Mouse (Mus musculus) hindbrain, embryonic 15.5 days (tissue): Measurements from ENCODE around the gene Slc35g1. TPM values are rescaled to one million over a fixed set of nuclear protein-coding genes. Genes with fewer than 3 reads are reported as not detected.

ENCODE experiments used
- ATAC-seq: fragments of 200-750 bp; cut with Nextera tagmentation; 2 replicates; pipeline ENCODE4 v1.8.0; 2017; ENCODE audit warnings: low read depth, moderate number of reproducible peaks, moderate TSS enrichment; ENCODE audit not compliant: low FRiP score
- H3K27ac ChIP-seq: fragments of 300-500 bp; sonication (generic); replicated peaks from 2 replicates; pipeline ENCODE4 v1.5.1; 2015; ENCODE audit warnings: mild to moderate bottlenecking, inconsistent platforms
- H3K27me3 ChIP-seq: fragments of 300-500 bp; sonication (generic); 2 replicates; pipeline ENCODE4 v1.6.1; 2015; ENCODE audit warnings: control low read depth, inconsistent platforms
- H3K36me3 ChIP-seq: fragments of 300-500 bp; sonication (generic); 2 replicates; pipeline ENCODE4 v1.6.1; 2015; ENCODE audit warnings: control low read depth, inconsistent platforms
- H3K4me1 ChIP-seq: fragments of 300-500 bp; sonication (generic); replicated peaks from 2 replicates; pipeline ENCODE4 v1.6.1; 2015; ENCODE audit warnings: control low read depth, inconsistent platforms
- H3K4me2 ChIP-seq: fragments of 300-500 bp; sonication (generic); 2 replicates; pipeline ENCODE4 v1.6.1; 2015; ENCODE audit warnings: moderate library complexity, mild to moderate bottlenecking, inconsistent platforms
- H3K4me3 ChIP-seq: fragments of 300-500 bp; sonication (generic); 2 replicates; pipeline ENCODE4 v1.5.1; 2015; ENCODE audit warnings: mild to moderate bottlenecking, inconsistent platforms
- H3K9ac ChIP-seq: fragments of 300-500 bp; sonication (generic); 2 replicates; pipeline ENCODE4 v1.6.1; 2015; ENCODE audit warnings: inconsistent platforms
- H3K9me3 ChIP-seq: fragments of 300-500 bp; sonication (generic); 2 replicates; pipeline ENCODE4 v1.6.1; 2016; ENCODE audit warnings: control low read depth, inconsistent platforms
- WGBS: fragments of 180-500 bp; shearing (Covaris S2); methylation state at CpG from one replicate; pipeline ENCODE4 v1.1.7; 2015; 5-methylcytosine and 5-hydroxymethylcytosine counted together
- polyA plus RNA-seq: library from polyadenylated mRNA; unstranded; fragments of >200 nt; fragmentation: Nextera tagmentation; extraction: Ambion mirVana; gene quantifications from 2 replicates; pipeline ENCODE4 v1.2.1, GENCODE M21; 2015

Gene Slc35g1
- polyA plus RNA-seq, result 1.1 TPM in 2 replicates

DNA sequence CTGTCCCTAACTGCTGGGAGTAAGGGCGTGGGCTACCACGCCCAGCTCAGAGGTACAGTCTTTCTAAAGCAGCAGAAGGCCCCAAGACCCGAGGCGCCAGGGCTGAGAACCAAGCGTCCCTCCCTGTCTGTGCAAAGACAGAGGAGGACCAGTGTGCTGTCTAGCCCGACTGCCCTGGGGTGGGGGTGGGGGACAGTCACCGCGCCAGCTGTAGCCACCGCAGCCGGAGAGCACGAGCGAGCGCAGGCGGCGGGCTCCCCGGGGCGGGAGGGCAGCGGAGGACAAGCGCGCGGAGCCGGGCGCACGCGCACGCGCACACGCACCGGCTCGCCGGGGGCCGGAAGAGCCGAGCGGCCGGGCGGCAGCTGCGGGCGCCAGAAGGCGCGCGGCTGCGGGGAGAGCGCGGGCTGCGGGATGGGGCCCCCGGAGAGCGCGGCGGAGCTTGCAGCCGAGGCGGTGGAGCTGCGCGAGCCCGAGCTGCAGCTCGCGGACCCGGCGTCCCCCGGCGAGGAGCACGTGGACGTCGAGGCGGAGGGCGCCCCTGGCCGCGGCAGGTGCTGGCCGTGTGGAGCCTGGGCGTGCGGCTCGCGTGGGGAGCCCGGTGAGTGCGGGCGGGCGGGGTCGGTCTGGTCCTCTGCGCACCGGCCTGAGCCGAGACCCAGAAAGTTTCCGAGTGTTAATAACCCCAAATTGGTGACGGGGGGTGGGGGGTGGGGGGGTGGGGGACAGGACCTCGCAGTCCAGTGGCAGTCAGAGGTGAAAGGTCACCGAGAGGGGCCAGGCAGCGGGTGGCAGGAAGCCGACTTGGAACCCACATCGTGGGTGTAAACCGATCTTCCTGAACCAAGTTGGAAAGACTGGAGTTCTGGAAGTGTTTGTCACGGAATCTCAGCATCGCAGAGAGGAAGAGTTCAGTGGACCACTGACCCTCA, at the start of gene Slc35g1:
TSS of gene Slc35g1 (plus strand) at position 280 of the 932 bp plus-strand sequence.
- Histone ChIP-seq H3K9ac (peak within 1 kb of the TSS; percentile 62), H3K27me3 (no peaks in the 10 kb centered on the region), H3K4me2 (peak within 1 kb of the TSS; percentile 70), H3K9me3 (no peaks in the 10 kb centered on the region), H3K4me3 (peak within 1 kb of the TSS; percentile 64), H3K27ac (0 out of 2 replicates have a peak within 1 kb of the TSS, but pooled peaks have one; percentile 12), H3K36me3 (no peaks in the 10 kb centered on the region), H3K4me1 (peaks cover 6% of the 10 kb centered on the region)
- ATAC-seq, result peak; percentile 93
- under 1% methylated on average over 85 of the region's 90 CpGs for WGBS

DNA sequence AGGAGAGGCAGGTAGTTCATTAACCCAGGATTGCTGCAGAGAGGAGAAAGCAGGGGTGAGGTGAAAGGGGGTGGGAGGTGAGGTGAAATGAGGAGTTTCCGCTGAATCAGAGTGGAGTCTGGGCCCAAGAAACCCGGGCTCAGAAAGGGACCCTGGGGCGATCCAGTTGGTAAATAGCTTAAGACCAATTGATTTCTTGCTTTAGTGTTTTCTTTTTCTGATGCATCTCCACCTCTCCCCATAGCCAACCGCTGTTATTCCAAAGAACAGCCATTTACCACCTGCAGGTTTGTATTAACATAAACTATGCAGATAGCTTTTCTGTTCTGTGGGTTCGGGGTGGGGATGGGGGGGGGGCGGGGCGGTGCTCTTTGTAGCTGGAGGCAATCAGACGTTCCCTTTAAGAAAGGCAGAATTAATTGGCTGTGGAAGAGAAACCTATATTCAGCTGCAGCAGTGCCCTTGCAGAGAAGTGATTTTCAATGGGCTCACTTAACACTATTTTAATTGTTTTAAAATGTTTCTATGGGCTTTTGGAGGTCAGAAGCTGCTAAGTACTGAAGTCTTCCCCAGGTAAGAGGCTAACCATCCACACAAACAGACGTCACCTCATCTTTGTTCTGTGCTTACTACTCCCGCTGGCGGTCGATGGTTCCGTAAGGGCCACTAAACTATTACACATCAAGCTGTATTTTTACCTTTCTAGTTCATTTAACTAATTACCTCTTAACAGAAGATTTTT, 47.3 kb upstream of the Slc35g1 start:
- peak overlapping the region; percentile 14 for H3K4me3 ChIP-seq
- no peaks in the 10 kb centered on the region for H3K36me3 ChIP-seq
- H3K4me2 ChIP-seq, result peak overlapping the region; percentile 24; the same call in 1 of the 2 replicates
- no peak overlapping the region for H3K9ac ChIP-seq
- peak; percentile 75 for ATAC-seq
- H3K4me1 ChIP-seq, result peaks cover 10% of the 10 kb centered on the region
- no peaks in the 10 kb centered on the region for H3K9me3 ChIP-seq
- H3K27ac ChIP-seq, result peak overlapping the region; percentile 46
- no peaks in the 10 kb centered on the region for H3K27me3 ChIP-seq
- WGBS, result 25% methylated on average over 13 of the region's 13 CpGs

DNA sequence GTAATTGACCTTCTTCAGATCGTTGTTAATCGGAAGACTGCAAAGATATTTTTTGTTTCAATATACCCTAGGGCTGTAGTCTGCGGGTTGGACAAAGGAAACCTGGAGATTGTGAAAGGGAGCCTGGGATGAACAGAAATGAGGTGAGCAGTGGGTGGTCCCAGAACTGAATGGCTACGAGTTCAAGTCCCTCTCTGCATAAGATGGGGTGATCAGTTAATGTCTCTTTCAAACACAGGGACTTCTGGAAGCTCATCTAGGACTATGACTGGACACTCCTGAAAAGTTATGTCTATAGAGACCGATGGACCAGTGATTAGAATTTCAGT, 46.8 kb upstream of the Slc35g1 start:
- Histone ChIP-seq H3K27ac (0 out of 2 replicates have a peak overlapping the region, but pooled peaks have one; percentile 46), H3K9ac (no peak overlapping the region), H3K36me3 (no peaks in the 10 kb centered on the region), H3K4me1 (peaks cover 10% of the 10 kb centered on the region), H3K4me3 (peak overlapping the region; percentile 14), H3K27me3 (no peaks in the 10 kb centered on the region), H3K4me2 (peak overlapping the region; percentile 24; the same call in 1 of the 2 replicates), H3K9me3 (no peaks in the 10 kb centered on the region)
- 49% methylated on average over 5 of the region's 5 CpGs for WGBS
- ATAC-seq, result no peak

DNA sequence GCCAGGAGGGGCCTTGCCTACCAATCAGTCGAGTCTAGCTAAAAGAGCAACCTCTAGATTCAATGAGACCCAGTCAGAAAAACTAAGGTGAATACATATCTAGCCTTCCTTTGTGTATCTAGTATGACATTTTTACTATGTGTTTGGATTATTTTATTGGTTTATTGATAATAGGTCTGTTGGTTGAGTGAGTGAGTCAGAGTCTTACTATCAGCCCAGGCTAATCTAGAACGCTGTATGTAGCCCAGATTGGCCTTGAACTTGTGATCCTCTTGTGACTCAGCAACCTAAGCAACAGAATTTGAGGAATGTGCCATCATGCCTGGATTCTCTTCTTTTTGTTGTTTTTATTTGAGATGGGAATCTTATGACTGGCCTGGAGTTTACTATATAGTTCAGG, 44.6 kb upstream of the Slc35g1 start:
- Histone ChIP-seq H3K9me3 (no peaks in the 10 kb centered on the region), H3K27me3 (no peaks in the 10 kb centered on the region), H3K9ac (no peak overlapping the region), H3K4me3 (no peak overlapping the region), H3K4me2 (no peak overlapping the region), H3K4me1 (peaks cover 10% of the 10 kb centered on the region), H3K36me3 (no peaks in the 10 kb centered on the region), H3K27ac (no peak overlapping the region)
- WGBS, result 91% methylated on average over 2 of the region's 2 CpGs
- no peak for ATAC-seq

DNA sequence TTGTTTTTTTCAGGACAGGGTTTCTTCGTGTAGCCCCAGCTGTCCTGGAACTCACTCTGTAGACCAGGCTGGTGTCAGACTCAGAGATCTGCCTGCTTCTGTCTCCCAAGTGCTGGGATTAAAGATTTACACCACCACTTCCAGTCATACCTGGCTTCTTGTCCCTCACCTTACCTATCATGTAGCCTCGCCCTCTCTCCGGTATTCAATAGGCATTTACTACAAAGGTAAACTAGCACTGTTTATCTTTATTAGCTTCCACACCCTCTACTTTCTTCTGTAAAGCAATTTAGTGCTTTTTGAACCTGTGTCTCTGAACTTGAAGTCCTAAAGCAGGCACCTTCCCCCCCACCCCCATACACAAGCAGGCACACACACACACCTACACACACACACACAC, 44.1 kb upstream of the Slc35g1 start:
- Histone ChIP-seq H3K9me3 (no peaks in the 10 kb centered on the region), H3K4me2 (no peak overlapping the region), H3K36me3 (no peaks in the 10 kb centered on the region), H3K27me3 (no peaks in the 10 kb centered on the region), H3K27ac (no peak overlapping the region), H3K9ac (no peak overlapping the region), H3K4me3 (no peak overlapping the region), H3K4me1 (peaks cover 10% of the 10 kb centered on the region)
- WGBS, result 98% methylated on average over 3 of the region's 3 CpGs
- ATAC-seq, result no peak

DNA sequence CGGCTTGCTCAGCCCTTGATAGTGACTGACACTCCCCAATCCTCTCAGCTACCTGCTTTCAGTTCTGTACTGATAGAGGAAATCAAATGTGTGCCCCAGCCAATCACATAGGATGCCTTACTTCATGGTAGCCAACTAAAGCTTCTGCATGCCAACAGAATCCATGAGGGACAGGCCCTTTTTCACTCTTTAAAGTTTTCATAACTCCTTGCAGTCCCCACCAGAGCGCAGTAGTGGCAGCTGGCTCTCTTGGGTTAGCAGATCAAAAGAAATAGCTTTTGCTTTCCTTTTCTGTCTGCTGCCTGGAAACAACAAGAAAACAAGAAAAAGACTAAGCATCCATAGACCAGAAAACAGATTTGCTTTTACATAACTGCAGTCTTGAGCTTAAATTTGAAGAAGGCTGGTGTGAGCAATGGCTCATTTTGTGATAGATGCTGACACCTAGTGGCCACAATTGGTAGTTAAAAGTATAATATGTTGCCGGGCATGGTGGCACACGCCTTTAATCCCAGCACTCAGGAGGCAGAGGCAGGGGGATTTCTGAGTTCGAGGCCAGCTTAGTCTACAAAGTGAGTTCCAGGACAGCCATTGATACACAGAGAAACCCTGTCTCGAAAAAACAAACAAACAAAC, 43.2 kb upstream of the Slc35g1 start:
- Histone ChIP-seq H3K9me3 (no peaks in the 10 kb centered on the region), H3K27me3 (no peaks in the 10 kb centered on the region), H3K4me1 (peaks cover 10% of the 10 kb centered on the region), H3K4me2 (no peak overlapping the region), H3K27ac (0 out of 2 replicates have a peak overlapping the region, but pooled peaks have one; percentile 1), H3K4me3 (no peak overlapping the region), H3K36me3 (no peaks in the 10 kb centered on the region), H3K9ac (no peak overlapping the region)
- peak; percentile 71; the same call in 1 of the 2 replicates for ATAC-seq
- WGBS, result 41% methylated on average over 6 of the region's 6 CpGs

DNA sequence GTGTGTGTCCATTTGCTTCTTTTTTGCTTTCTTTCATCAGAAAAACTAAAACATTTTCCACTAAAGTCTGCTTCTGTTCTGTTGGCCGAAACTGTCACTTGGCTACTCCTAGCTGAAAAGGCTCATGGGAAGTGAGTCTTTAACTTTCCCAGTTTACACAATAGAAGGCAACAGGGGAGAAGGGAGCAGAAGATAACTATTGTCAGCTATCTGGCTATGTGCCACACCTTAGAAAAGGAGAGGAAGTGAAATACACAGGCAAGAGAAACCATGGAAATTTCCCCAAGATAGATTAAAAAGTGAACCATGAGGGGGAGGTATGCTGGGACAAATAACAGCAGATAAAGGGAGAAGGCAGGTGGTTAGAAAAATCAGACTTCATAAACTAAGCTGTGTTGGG, 41.5 kb upstream of the Slc35g1 start:
- 90% methylated on average over 1 of the region's 1 CpGs for WGBS
- H3K36me3 ChIP-seq, result no peaks in the 10 kb centered on the region
- H3K4me2 ChIP-seq, result no peak overlapping the region
- H3K9me3 ChIP-seq, result no peaks in the 10 kb centered on the region
- no peak overlapping the region for H3K9ac ChIP-seq
- no peak for ATAC-seq
- no peak overlapping the region for H3K4me3 ChIP-seq
- no peaks in the 10 kb centered on the region for H3K27me3 ChIP-seq
- no peak overlapping the region for H3K27ac ChIP-seq
- H3K4me1 ChIP-seq, result 0 out of 2 replicates have a peak, but pooled peaks cover 2% of the 10 kb centered on the region

DNA sequence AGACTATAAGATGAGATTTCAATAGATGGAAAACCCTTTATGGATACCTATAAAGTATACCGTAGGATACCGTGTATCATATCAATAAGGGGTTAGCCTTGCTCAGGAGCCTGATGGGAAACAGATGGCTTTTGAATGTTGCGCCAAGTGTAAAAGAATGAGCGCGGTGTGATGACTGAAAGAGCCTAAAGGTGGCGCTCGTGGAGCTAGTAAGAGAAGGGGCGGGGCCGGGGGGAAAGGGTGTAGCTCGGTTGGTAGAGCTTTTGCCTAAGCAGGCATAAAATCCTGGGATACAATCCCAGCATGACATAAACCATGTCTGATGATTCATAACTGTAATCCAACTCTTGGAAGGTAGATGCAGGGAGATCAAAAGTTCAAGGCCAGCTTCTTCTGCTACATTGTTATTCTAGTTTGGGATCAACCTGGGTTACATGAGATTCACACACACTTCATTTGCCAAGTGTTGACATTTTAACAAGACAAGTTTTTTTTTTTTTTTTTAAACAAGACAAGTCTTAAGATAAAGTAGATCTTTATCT, 40.9 kb upstream of the Slc35g1 start:
- Histone ChIP-seq H3K9me3 (no peaks in the 10 kb centered on the region), H3K9ac (no peak overlapping the region), H3K27me3 (no peaks in the 10 kb centered on the region), H3K4me2 (no peak overlapping the region), H3K36me3 (no peaks in the 10 kb centered on the region), H3K4me3 (no peak overlapping the region), H3K27ac (no peak overlapping the region), H3K4me1 (0 out of 2 replicates have a peak, but pooled peaks cover 2% of the 10 kb centered on the region)
- WGBS, result 62% methylated on average over 10 of the region's 10 CpGs
- no peak for ATAC-seq

DNA sequence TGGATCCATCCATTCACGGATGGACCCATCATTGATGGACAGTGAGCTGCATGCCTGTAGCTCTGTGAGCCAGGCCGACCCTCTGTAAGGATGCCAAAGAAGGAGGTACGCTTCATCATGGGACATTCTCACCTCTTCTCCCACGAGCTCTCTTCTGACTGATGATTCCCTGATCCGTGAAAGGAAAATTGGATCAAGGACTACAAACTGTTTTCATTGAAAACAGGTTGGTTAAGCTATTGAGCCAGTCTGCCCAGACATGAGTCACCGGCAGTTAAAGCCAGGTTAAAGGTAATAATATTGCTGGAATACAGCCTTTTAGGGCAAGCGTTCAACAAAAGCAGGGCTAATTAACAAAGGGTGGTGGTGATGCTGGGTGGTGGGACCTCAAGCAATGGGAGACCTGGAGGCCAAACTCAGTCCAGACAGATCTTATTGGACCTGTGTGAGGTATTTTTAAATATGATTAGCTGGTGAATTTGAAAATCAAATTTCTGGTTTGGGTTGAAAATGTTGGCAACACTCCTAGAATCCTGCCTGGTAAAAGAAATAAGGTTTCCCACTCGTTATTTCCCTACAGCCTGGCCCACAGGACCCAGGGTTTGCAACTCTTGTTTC, 39.5 kb upstream of the Slc35g1 start:
- H3K9ac ChIP-seq, result no peak overlapping the region
- H3K4me1 ChIP-seq, result 0 out of 2 replicates have a peak, but pooled peaks cover 2% of the 10 kb centered on the region
- no peak overlapping the region for H3K4me2 ChIP-seq
- ATAC-seq, result no peak
- H3K27me3 ChIP-seq, result no peaks in the 10 kb centered on the region
- no peak overlapping the region for H3K4me3 ChIP-seq
- no peak overlapping the region for H3K27ac ChIP-seq
- H3K36me3 ChIP-seq, result no peaks in the 10 kb centered on the region
- 86% methylated on average over 8 of the region's 8 CpGs for WGBS
- H3K9me3 ChIP-seq, result no peaks in the 10 kb centered on the region

DNA sequence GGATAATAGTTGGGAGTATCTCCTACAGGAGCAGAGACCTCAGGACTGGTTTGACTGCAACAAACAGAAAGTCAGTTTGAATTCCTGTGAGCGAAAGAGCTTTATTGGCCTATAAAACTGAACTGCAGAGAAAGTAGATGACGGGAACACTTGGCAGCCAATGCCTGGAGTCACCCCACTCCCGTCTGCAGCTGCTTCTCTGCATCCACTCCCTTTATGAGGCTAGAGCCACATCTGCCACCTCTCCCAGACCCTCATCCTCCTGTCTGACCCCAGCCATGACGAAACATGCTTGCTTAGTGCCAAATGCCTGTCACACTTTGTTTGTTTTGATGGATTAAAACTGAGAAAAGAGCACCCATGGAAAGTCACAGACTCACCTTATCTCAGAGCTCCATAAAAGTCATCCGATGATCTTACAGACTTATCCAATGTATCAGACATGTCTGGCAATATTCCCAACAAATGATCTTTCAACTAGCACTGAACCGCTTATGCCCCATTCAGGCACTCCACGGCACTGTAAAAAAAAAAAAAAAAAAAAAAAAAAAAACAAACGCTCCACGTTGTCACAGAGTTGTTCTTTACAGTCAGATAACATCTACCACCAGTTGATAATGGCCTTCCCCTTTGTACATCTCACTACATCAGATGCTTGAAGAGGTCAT, 37.7 kb upstream of the Slc35g1 start:
- Histone ChIP-seq H3K36me3 (no peaks in the 10 kb centered on the region), H3K4me1 (no peaks in the 10 kb centered on the region), H3K9ac (no peak overlapping the region), H3K4me2 (no peak overlapping the region), H3K4me3 (no peak overlapping the region), H3K9me3 (no peaks in the 10 kb centered on the region), H3K27ac (no peak overlapping the region), H3K27me3 (no peaks in the 10 kb centered on the region)
- no peak for ATAC-seq
- 66% methylated on average over 9 of the region's 9 CpGs for WGBS

DNA sequence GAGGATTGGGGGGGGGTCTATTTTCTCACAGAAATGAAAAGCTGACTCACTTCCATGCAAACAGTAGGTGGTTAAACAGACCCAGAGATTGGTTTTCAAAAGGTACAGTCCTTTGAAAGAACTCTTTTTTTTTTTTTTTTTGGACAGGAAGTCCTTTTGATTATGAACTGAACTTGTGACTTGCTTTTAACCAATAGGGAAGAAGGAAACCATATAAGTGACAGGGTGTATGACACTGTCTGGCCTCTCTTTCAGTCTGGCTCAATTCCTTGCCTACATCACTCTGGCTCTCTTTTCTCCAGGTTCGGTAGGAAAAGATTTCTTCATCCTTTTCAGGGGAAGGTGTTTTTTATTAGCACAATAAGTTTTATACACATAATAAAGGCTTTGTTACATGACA, 36.5 kb upstream of the Slc35g1 start:
- Histone ChIP-seq H3K4me1 (no peaks in the 10 kb centered on the region), H3K36me3 (no peaks in the 10 kb centered on the region), H3K9ac (no peak overlapping the region), H3K4me3 (no peak overlapping the region), H3K9me3 (no peaks in the 10 kb centered on the region), H3K27me3 (no peaks in the 10 kb centered on the region), H3K27ac (no peak overlapping the region), H3K4me2 (no peak overlapping the region)
- ATAC-seq, result no peak
- 91% methylated on average over 1 of the region's 1 CpGs for WGBS
